ENCODE assay signal across 12 mouse cellular contexts in genomic region chr11:116075539-116076265, GRCm38 (mm10). TPM values are rescaled to one million over a fixed set of nuclear protein-coding genes. Genes with fewer than 3 reads are reported as not detected.
A peak's percentile ranks its signal among the peaks of the same experiment; 100 is the strongest.
DNase-seq lines count a peak whose midpoint lies in the region; TF ChIP-seq lines count a peak whose summit lies in the region.
"Had no signal": no experiment of that assay in that cellular context is flagged by ENCODE, and none has a peak within 500 bp of the region (broad histone marks: within the 10 kb centered on the region; RNA-seq: fewer than 3 reads in every experiment).

No protein-coding gene starts in this region.

- peaks cover 22% of the 10 kb centered on the region for H3K36me3 ChIP-seq in heart, embryonic 10.5 days
- H3K36me3 ChIP-seq in thymus, adult 2 months (ENCODE audit: control insufficient read depth, insufficient read depth, low read length), result peaks cover 15% of the 10 kb centered on the region

- no peaks in the 10 kb centered on the region for H3K27me3 ChIP-seq in heart, embryonic 10.5 days (ENCODE audit: insufficient read depth, poor library complexity, severe bottlenecking)
- no peaks in the 10 kb centered on the region for H3K27me3 ChIP-seq in thymus, adult 2 months (ENCODE audit: control insufficient read depth, insufficient read depth, low read length)
- H3K27me3 ChIP-seq: forebrain, embryonic 13.5 days; limb, embryonic 13.5 days; midbrain, embryonic 15.5 days had no signal

- peak overlapping the region; percentile 53; the same call in 1 of the 2 replicates for H3K4me3 ChIP-seq in heart, embryonic 10.5 days
- peak overlapping the region; percentile 77; the same call in 1 of the 2 replicates for H3K4me3 ChIP-seq in thymus, adult 2 months (ENCODE audit: control insufficient read depth, insufficient read depth, low read length)
- H3K4me3 ChIP-seq: forebrain, embryonic 13.5 days; heart, adult 2 months; limb, embryonic 13.5 days; midbrain, embryonic 15.5 days had no signal

- TF ChIP-seq CTCF in thymus, adult 2 months (IDR thresholded peaks at IDR 0.05; ENCODE audit: borderline replicate concordance, control insufficient read depth, extremely low read depth, insufficient read depth, low read length, poor library complexity), result no peak

- H3K27ac ChIP-seq in heart, embryonic 10.5 days, result peak overlapping the region; percentile 86
- H3K27ac ChIP-seq in thymus, adult 2 months (ENCODE audit: control insufficient read depth, insufficient read depth, low read length), result no peak overlapping the region
- H3K27ac ChIP-seq: forebrain, embryonic 13.5 days; heart, adult 2 months; limb, embryonic 13.5 days; midbrain, embryonic 15.5 days had no signal

- no peak for TF ChIP-seq POLR2A in thymus, adult 2 months (IDR thresholded peaks at IDR 0.05; ENCODE audit: control insufficient read depth, extremely low read depth, insufficient read depth, low read length, poor library complexity)

- intact Hi-C loops in heart, postnatal 36 days (cut with DNase I), result no loop called here

- no peak for DNase-seq in heart, embryonic 10.5 days (ENCODE audit: low spot score)
- no peak for DNase-seq in heart, postnatal 36 days
- DNase-seq in thymus, adult 2 months, result peak; percentile 20
- no peak for DNase-seq in thymus, adult 18-20 months
- DNase-seq in induced T-regulatory cell, adult 2 months (ENCODE audit: low read depth), result peak; percentile 26
- DNase-seq in testis, postnatal 10 days (ENCODE audit: low spot score), result peak; percentile 68
- DNase-seq in embryo, embryonic 11 days, result no peak
- no peak for DNase-seq in cerebellum, postnatal 10 days
- DNase-seq: heart, adult 2 months had no signal

- peaks cover 77% of the 10 kb centered on the region for H3K4me1 ChIP-seq in heart, embryonic 10.5 days
- peaks cover 30% of the 10 kb centered on the region for H3K4me1 ChIP-seq in thymus, adult 2 months (replicated peaks; ENCODE audit: control insufficient read depth, insufficient read depth, low read length)

- 29% methylated on average over 20 of the region's 20 CpGs for WGBS in heart, embryonic 10.5 days
- 79% methylated on average over 20 of the region's 20 CpGs for WGBS in thymus, adult 2 months

- H3K9me3 ChIP-seq in heart, embryonic 10.5 days, result no peaks in the 10 kb centered on the region
- H3K9me3 ChIP-seq: forebrain, embryonic 13.5 days; limb, embryonic 13.5 days; midbrain, embryonic 15.5 days had no signal

RNA-seq across cellular contexts. Expression of gene Unc13d, which starts 2.1 kb away (rescaled TPM):
- polyA plus RNA-seq in heart, embryonic 10.5 days (2016; fragmentation: Nextera tagmentation; extraction: Ambion mirVana), result 6.1 and 7.2 TPM in 2 replicates
- total RNA-seq in heart, postnatal 36 days (2021), result under 1 TPM; 0.41 to 0.42 TPM
- 95.3 and 98.6 TPM in 2 replicates for polyA plus RNA-seq in thymus, adult 2 months (2012; rRNA removed)

RNA-seq across cellular contexts. Expression of gene Wbp2, which starts 11.1 kb away (rescaled TPM):
- polyA plus RNA-seq in heart, embryonic 10.5 days (2016; fragmentation: Nextera tagmentation; extraction: Ambion mirVana), result 122 and 158 TPM in 2 replicates
- total RNA-seq in heart, postnatal 36 days (2021), result 100 to 1,000 TPM in 1 of 2 experiments, 10 to 100 TPM in 1; 97.0 to 106 TPM
- polyA plus RNA-seq in thymus, adult 2 months (2012; rRNA removed), result 288 and 314 TPM in 2 replicates

RNA-seq across cellular contexts. Expression of gene Unk, which starts 45.6 kb away (rescaled TPM):
- polyA plus RNA-seq in heart, embryonic 10.5 days (2016; fragmentation: Nextera tagmentation; extraction: Ambion mirVana), result 33.3 and 37.1 TPM in 2 replicates
- 1 to 10 TPM; 8.0 to 8.4 TPM for total RNA-seq in heart, postnatal 36 days (2021)
- polyA plus RNA-seq in thymus, adult 2 months (2012; rRNA removed), result 121 and 123 TPM in 2 replicates

RNA-seq across cellular contexts. Expression of gene H3f3b, which starts 47.9 kb away (rescaled TPM):
- polyA plus RNA-seq in heart, embryonic 10.5 days (2016; fragmentation: Nextera tagmentation; extraction: Ambion mirVana), result 684 and 1,078 TPM in 2 replicates
- total RNA-seq in heart, postnatal 36 days (2021), result 100 to 1,000 TPM; 136 to 158 TPM
- 484 and 567 TPM in 2 replicates for polyA plus RNA-seq in thymus, adult 2 months (2012; rRNA removed)

RNA-seq across cellular contexts. Expression of gene Trim47, which starts 51.3 kb away (rescaled TPM):
- 25.9 and 38.7 TPM in 2 replicates for polyA plus RNA-seq in heart, embryonic 10.5 days (2016; fragmentation: Nextera tagmentation; extraction: Ambion mirVana)
- total RNA-seq in heart, postnatal 36 days (2021), result 10 to 100 TPM; 25.2 to 34.2 TPM
- 27.6 and 30.0 TPM in 2 replicates for polyA plus RNA-seq in thymus, adult 2 months (2012; rRNA removed)

Comparison
In these comparisons a context has a peak if more than half of its experiments do, and no peak if none do; other contexts are left out.
1. DNase-seq: peak in thymus, adult 2 months (single experiment), induced T-regulatory cell, adult 2 months (single experiment) and testis, postnatal 10 days (single experiment); none in heart, embryonic 10.5 days (single experiment), heart, postnatal 36 days (0 of 2), thymus, adult 18-20 months (0 of 2), embryo, embryonic 11 days (single experiment) and cerebellum, postnatal 10 days (0 of 2).
2. RNA of gene Unc13d, which starts 2.1 kb away (polyA plus RNA-seq): 95.3 to 98.6 TPM in thymus, adult 2 months; 6.1 to 7.2 TPM in heart, embryonic 10.5 days; every median in the first group is over 10 times any median in the second.